Mouse (Mus musculus) retina, postnatal 7 days (tissue): ENCODE measurements at regions not wholly inside any gene's neighbourhood (a gene's known extent, or its start where the extent isn't known, plus 50 kb on each side); places are given as distances from the start of the nearest gene placed in this dataset.
A peak's percentile ranks its signal among the peaks of the same experiment; 100 is the strongest.
"Not testable (repeated sequence)": the region's sequence is repeated elsewhere in the genome, so short reads cannot be mapped to it uniquely, and the experiment has no call there.

ENCODE experiments used
- DNase-seq: peaks from one replicate; pipeline ENCODE4 v3.0.0-alpha.2; 2012; ENCODE audit warnings: low read depth, low spot score

- DNase-seq = no peak
Observed at GRCm38 (mm10) chr9:43857988-43858387, 114.2 kb downstream of the Nectin1 start.

GRCm38 (mm10) chr9:43858761-43859160 lies 115.0 kb downstream of the Nectin1 start:
- no peak for DNase-seq

- no peak for DNase-seq
Observed at GRCm38 (mm10) chr9:43860264-43860663, 116.5 kb downstream of the Nectin1 start.

GRCm38 (mm10) chr9:43861375-43861774 lies 117.6 kb downstream of the Nectin1 start:
- DNase-seq = no peak

GRCm38 (mm10) chr9:43862034-43862433 lies 118.2 kb downstream of the Nectin1 start:
- DNase-seq = not testable (repeated sequence)

GRCm38 (mm10) chr9:43863609-43864397 lies 120.0 kb downstream of the Nectin1 start:
- no peak for DNase-seq

GRCm38 (mm10) chr9:43866802-43867201 lies 123.0 kb downstream of the Nectin1 start:
- DNase-seq = no peak

GRCm38 (mm10) chr9:43873841-43874240 lies 130.1 kb downstream of the Nectin1 start:
- no peak for DNase-seq

GRCm38 (mm10) chr9:43874332-43874731 lies 130.5 kb downstream of the Nectin1 start:
- DNase-seq = no peak

GRCm38 (mm10) chr9:43879220-43879968 lies 135.6 kb downstream of the Nectin1 start:
- no peak for DNase-seq

GRCm38 (mm10) chr9:43879969-43880396 lies 136.2 kb downstream of the Nectin1 start:
- no peak for DNase-seq

- DNase-seq = no peak
Observed at GRCm38 (mm10) chr9:43893086-43893485, 149.3 kb downstream of the Nectin1 start.

GRCm38 (mm10) chr9:43899239-43899638 lies 143.9 kb upstream of the Thy1 start:
- DNase-seq = no peak

GRCm38 (mm10) chr9:43908325-43908724 lies 134.9 kb upstream of the Thy1 start:
- no peak for DNase-seq

GRCm38 (mm10) chr9:43915015-43915414 lies 128.2 kb upstream of the Thy1 start:
- DNase-seq = no peak

- DNase-seq = no peak
Observed at GRCm38 (mm10) chr9:43917467-43917866, 125.7 kb upstream of the Thy1 start.

- DNase-seq = no peak
Observed at GRCm38 (mm10) chr9:43919010-43919409, 124.2 kb upstream of the Thy1 start.

GRCm38 (mm10) chr9:43920053-43920754 lies 123.0 kb upstream of the Thy1 start:
- DNase-seq = peak; percentile 65

- DNase-seq = no peak
Observed at GRCm38 (mm10) chr9:43922231-43922630, 121.0 kb upstream of the Thy1 start.

- DNase-seq = no peak
Observed at GRCm38 (mm10) chr9:43923088-43923487, 120.1 kb upstream of the Thy1 start.

- DNase-seq = no peak
Observed at GRCm38 (mm10) chr9:43924795-43925194, 118.4 kb upstream of the Thy1 start.
